Mouse (Mus musculus) spleen, adult 2 months (tissue): Measurements from ENCODE around the gene Zfp672.

ENCODE experiments used
- CTCF ChIP-seq: fragments of 200-500 bp; IDR thresholded peaks from 2 replicates; pipeline ENCODE4 v1.5.1; 2011; ENCODE audit warnings: mild to moderate bottlenecking, inconsistent platforms; ENCODE audit not compliant: insufficient read depth, insufficient read length, insufficient replicate concordance; ENCODE audit errors: extremely low read depth
- POLR2A ChIP-seq: fragments of 200-500 bp; IDR thresholded peaks from 2 replicates; pipeline ENCODE4 v1.6.1; 2011; ENCODE audit warnings: low read depth, low read length, inconsistent platforms

GRCm38 (mm10) chr11:58379516-58379915, 49.4 kb upstream of the Zfp672 start:
- TF ChIP-seq CTCF (no peak), POLR2A (no peak)
